Mouse (Mus musculus) testis, adult 2 months (tissue): ENCODE results near the gene Mustn1. TPM values are rescaled to one million over a fixed set of nuclear protein-coding genes. Genes with fewer than 3 reads are reported as not detected.

Experiments used
- H3K27ac ChIP-seq: fragments of 200-500 bp; 2 replicates; pipeline ENCODE4 v1.5.1; 2012; ENCODE audit warnings: low read depth, low read length; ENCODE audit not compliant: control insufficient read depth, insufficient read depth
- H3K27me3 ChIP-seq: fragments of 200-500 bp; 2 replicates; pipeline ENCODE4 v1.6.1; 2012; ENCODE audit warnings: mild to moderate bottlenecking, low read length, moderate library complexity; ENCODE audit not compliant: control insufficient read depth, insufficient read depth
- H3K36me3 ChIP-seq: fragments of 200-500 bp; 2 replicates; pipeline ENCODE4 v1.6.1; 2012; ENCODE audit warnings: mild to moderate bottlenecking, low read length; ENCODE audit not compliant: control insufficient read depth, insufficient read depth
- H3K4me1 ChIP-seq: fragments of 200-500 bp; 2 replicates; pipeline ENCODE4 v1.6.1; 2012; ENCODE audit warnings: low read length; ENCODE audit not compliant: control insufficient read depth, insufficient read depth
- H3K4me3 ChIP-seq: fragments of 200-500 bp; 2 replicates; pipeline ENCODE4 v1.5.1; 2012; ENCODE audit warnings: low read depth, mild to moderate bottlenecking, low read length, moderate library complexity, mixed read lengths; ENCODE audit not compliant: control insufficient read depth
- CTCF ChIP-seq: fragments of 200-500 bp; IDR thresholded peaks from 2 replicates; pipeline ENCODE4 v1.5.1; 2012; ENCODE audit warnings: low read depth, mild to moderate bottlenecking, inconsistent platforms, low read length, moderate library complexity; ENCODE audit not compliant: control insufficient read depth, insufficient read depth, insufficient replicate concordance
- POLR2A ChIP-seq: fragments of 200-500 bp; IDR thresholded peaks from 2 replicates; pipeline ENCODE4 v1.6.1; 2012; ENCODE audit warnings: low read depth, mild to moderate bottlenecking, inconsistent platforms, low read length, moderate library complexity; ENCODE audit not compliant: control insufficient read depth
- polyA plus RNA-seq: library from polyadenylated mRNA; depleted of rRNA; stranded (reverse); fragments of >200 nt; gene quantifications from 2 replicates; pipeline ENCODE4 v1.2.3, GENCODE M21; 2012; rRNA removed

Gene Mustn1
- polyA plus RNA-seq = 1.3 and 1.7 TPM in 2 replicates

DNA sequence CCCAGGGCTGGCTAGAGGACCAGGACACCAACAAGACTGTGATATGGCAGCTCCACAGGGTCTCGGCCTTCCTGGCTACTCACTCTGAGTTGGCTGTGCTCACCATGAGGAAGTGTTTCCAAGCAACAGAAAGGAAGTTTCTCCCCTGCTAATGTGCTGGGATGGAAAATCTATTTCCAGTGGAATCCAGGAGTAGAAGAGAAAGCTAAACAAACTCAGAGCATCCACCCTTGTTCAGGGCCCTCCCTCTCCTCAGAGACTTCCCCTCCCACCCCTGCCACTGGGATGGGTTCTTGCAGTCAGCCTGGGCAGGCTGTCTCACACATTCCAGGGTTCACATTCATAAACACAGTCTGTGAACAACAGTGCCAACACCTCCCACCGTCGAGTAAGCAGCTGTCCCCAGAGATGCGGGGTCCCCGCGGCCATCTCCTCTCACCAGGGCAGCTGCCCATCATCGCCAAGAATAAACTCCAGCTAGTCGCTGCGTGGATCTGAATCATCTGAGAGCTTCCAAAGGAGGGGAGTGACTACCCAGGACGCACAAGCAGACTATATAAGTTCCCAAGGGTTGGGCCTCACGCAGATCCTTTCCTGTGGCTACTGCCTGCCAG, at the start of gene Mustn1:
Mustn1 (plus strand) TSS at position 243 of the 614 bp plus-strand sequence.
- no peak within 1 kb of the TSS for H3K27ac ChIP-seq
- no peaks in the 10 kb centered on the region for H3K36me3 ChIP-seq
- H3K4me1 ChIP-seq = peaks cover 5% of the 10 kb centered on the region
- no peak within 1 kb of the TSS for H3K4me3 ChIP-seq
- no peaks in the 10 kb centered on the region for H3K27me3 ChIP-seq
- TF ChIP-seq POLR2A (no peak), CTCF (no peak)

DNA sequence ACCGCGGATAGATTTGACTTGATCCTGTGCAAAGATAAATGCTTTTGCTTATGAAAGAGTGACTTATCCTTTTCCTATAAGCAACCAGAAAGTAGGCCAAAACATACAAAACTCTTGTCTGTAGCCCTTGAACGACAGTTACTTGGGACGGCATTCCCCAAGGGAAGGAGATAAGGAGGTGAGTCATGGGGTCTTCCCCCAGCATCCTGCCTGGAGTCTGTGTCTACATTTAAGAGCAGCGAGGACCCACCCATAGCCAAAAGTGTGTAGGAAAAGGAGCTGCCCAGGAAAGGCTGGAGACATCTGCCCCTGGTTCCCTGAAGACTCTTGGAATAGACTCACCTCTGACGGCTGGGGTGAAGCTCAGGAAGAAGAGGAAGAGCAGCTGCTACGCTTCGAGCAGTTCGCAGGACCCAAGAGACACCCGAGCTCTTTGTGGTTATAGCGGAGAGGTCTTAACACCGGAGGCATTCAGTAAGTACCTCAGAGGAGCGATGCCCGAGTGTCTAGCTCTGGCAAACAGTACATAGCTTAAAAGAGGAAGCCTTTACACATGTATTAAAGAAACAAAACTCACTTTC, 41.5 kb upstream of the Mustn1 start:
- Histone ChIP-seq H3K27me3 (no peaks in the 10 kb centered on the region), H3K4me3 (no peak overlapping the region), H3K27ac (no peak overlapping the region), H3K4me1 (peaks cover 3% of the 10 kb centered on the region; the same call in 1 of the 2 replicates), H3K36me3 (no peaks in the 10 kb centered on the region)
- TF ChIP-seq POLR2A (no peak), CTCF (no peak)

- no peak overlapping the region for H3K27ac ChIP-seq
- H3K36me3 ChIP-seq = no peaks in the 10 kb centered on the region
- TF ChIP-seq CTCF (no peak), POLR2A (no peak)
- no peak overlapping the region for H3K4me3 ChIP-seq
- H3K27me3 ChIP-seq = no peaks in the 10 kb centered on the region
- H3K4me1 ChIP-seq = no peaks in the 10 kb centered on the region
Observed at GRCm38 (mm10) chr14:30843701-30844100, 35.3 kb upstream of the Mustn1 start.

- Histone ChIP-seq H3K27ac (no peak overlapping the region), H3K4me1 (no peaks in the 10 kb centered on the region), H3K4me3 (no peak overlapping the region), H3K36me3 (no peaks in the 10 kb centered on the region), H3K27me3 (no peaks in the 10 kb centered on the region)
- TF ChIP-seq POLR2A = no peak
- no peak for TF ChIP-seq CTCF
Observed at GRCm38 (mm10) chr14:30850504-30850903, 28.5 kb upstream of the Mustn1 start.

DNA sequence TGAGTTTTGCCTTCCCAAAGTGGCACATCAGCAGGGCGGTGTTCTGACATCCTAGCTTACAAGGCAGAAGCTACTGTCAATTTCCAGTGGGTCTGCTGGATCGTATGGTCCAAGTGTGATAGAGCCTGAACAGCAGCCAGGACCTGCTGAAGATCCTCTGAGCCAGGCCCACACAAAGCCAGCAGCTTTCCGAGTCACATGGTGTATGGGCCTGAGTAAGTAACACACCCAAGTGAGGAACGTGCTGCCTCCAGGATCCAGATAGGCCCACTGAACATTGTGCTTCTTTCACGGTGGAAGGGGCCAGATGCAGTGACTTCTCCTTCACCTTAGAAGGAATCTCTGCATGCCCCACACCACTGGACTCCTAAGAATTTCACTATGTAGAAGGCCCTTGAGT, 26.7 kb upstream of the Mustn1 start:
- Histone ChIP-seq H3K36me3 (no peaks in the 10 kb centered on the region), H3K4me1 (no peaks in the 10 kb centered on the region), H3K27me3 (no peaks in the 10 kb centered on the region), H3K27ac (no peak overlapping the region), H3K4me3 (no peak overlapping the region)
- TF ChIP-seq POLR2A (no peak), CTCF (no peak)

- Histone ChIP-seq H3K4me3 (no peak overlapping the region), H3K36me3 (no peaks in the 10 kb centered on the region), H3K27me3 (no peaks in the 10 kb centered on the region), H3K4me1 (no peaks in the 10 kb centered on the region), H3K27ac (no peak overlapping the region)
- TF ChIP-seq CTCF = no peak
- TF ChIP-seq POLR2A = no peak
Observed at GRCm38 (mm10) chr14:30855316-30855715, 23.7 kb upstream of the Mustn1 start.

DNA sequence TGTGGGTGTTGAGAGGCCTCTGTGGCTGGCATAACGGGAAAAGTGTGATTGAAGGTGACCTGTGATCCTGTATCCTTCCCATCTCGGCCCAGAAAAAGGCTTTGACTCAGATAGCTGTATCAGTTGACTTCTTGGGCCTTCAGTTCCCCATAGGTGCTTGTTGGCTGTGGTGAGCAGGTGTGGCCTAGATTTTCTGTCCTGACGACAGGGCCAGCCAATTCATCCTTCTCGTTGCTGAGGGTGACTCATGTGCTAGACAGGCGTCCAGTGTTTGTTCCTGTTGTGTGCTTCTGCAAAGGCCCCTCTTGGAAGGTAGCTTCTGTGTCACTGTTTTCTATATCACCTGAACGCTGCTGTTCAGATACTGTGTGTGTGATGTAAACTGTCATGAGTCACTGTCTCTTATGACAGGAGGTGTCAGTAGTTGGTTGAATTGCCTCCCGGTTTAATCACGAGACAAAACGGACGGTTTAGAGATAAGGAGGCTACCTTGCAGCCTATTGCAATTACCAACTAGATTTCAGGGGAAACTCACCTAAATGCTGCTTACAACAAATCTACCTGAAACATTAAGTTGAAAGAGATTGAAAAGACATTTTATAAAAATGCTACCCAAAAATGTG, 22.0 kb upstream of the Mustn1 start:
- Histone ChIP-seq H3K4me3 (no peak overlapping the region), H3K36me3 (no peaks in the 10 kb centered on the region), H3K27ac (no peak overlapping the region), H3K27me3 (no peaks in the 10 kb centered on the region), H3K4me1 (no peaks in the 10 kb centered on the region)
- no peak for TF ChIP-seq POLR2A
- no peak for TF ChIP-seq CTCF

- peak; percentile 32; the same call in 1 of the 2 replicates for TF ChIP-seq CTCF
- TF ChIP-seq POLR2A = no peak
- no peak overlapping the region for H3K27ac ChIP-seq
- H3K36me3 ChIP-seq = no peaks in the 10 kb centered on the region
- H3K4me3 ChIP-seq = no peak overlapping the region
- H3K4me1 ChIP-seq = no peaks in the 10 kb centered on the region
- H3K27me3 ChIP-seq = no peaks in the 10 kb centered on the region
Observed at GRCm38 (mm10) chr14:30857990-30858389, 21.0 kb upstream of the Mustn1 start.
